Mouse (Mus musculus) spleen, adult 12 weeks (tissue): ENCODE results near the gene Dirc2.
A peak's percentile ranks its signal among the peaks of the same experiment; 100 is the strongest.

Experiments used
- DNase-seq: peaks from one replicate; pipeline ENCODE4 v3.0.0; 2022; ENCODE audit warnings: low spot score

The Dirc2 gene

DNA sequence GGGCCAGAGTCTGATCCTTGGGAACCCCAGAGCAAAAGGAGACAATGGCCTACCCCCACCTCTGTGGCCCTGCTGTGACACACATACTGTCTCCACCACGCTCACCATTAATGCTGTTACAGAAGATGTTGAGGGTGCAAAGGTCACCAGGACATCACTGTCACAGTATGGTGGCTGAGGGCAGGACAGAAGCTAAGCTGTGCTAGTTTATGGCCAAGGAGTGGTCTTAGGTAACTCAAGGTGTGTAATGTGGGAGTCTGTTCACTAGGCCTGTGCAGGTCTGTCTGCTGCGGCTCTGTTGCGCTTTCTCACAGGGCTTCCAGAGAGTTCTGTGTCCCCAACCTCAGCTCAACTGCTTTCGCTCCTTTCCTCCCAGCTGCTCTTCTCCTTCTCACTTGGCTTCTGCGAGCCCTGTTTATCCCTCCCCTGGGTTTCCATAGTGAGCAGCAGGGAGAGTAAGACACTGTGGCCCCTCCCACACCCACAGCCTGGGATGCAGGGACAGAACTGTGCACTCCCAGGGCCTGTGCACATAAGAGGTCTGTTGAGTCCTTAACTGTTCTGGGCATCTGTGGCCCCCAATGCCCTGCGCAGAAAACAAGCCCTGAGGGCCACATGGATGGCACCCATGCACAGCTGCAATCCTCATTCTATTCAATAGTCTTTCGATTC is 30.9 kb downstream of the Dirc2 start:
- no peak for DNase-seq

DNA sequence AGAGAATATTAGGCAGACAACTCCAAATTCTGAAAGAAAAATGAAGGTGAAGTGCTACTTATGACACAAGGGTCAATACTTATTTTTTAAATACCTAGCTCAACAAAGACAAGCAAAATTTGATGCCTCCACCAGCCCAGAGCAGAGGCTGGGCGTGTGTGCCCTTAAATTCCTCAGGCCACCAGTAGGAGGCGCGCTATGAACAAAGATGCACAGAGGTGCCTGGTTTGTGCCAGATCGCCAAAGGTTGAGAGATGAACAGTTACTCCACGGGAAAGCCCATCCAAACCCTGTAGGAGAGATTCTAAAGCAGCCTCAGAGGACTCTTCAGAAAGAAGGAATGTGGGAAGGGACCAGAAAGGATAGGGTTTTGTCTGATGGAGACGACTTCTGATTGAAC is 35.1 kb downstream of the Dirc2 start:
- DNase-seq = peak; percentile 71

DNA sequence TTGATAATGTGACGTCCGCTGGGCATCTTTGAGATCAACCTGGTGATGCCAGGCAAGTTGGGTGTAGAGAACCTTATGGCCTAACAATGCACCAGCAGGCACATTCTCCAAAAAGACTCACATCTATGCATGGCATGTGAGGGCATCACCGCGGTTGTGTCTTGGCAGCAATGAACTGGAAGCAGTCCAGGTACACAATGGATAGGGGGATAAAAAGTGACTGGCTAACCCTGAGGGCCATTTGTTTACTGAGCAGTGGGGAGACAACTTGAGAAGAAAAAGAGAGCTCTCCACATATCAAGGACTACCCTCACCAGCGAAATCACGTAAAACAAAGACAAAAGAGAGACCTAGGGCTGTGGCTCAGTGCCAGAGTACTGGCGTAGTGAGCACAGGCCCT is 37.1 kb downstream of the Dirc2 start:
- no peak for DNase-seq

DNA sequence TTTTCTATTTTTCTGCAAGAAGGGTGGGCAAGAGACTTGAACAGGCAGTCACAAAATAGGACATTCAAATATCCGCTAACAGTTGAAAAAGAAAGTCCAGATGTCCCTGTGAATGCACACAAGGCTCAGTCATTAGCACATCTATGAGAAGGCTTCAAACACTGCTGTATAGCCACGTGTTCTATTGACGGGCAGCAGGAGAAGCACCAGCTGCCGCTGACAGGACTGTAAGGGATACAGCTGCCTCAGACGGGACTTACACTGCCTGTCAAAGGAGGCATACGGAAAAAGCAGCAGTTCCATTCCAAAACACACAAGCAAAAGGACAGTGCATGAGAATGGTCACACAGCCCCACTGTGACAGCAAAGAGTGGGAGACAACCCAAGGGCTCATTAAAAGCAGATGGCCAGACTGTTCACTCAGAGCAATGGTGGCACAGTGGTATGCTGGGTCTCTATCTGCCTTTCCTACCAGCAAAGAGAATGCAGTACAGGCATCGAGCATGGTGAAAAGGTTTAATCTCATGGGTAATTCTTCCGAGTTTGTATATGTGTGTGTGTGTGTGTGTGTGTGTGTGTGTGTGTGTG is 39.9 kb downstream of the Dirc2 start:
- DNase-seq = no peak

DNA sequence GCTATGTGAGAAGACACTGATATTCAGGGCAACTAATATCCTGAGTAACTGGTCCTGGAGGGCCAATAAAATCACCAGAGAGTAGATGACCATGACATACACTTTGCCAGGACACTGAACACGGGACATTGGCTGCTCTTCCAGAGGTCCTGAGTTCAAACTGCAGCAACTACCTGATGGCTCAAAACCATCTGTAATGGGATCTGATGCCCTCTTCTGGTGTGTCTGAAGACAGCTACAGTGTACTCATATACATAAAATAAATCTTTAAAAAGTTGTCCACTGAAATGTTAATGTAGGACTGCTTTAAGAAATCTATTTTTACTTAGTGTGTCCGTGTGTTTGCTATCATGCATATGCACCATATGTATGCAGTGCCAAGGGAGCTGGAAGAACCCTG is 42.6 kb downstream of the Dirc2 start:
- no peak for DNase-seq

DNA sequence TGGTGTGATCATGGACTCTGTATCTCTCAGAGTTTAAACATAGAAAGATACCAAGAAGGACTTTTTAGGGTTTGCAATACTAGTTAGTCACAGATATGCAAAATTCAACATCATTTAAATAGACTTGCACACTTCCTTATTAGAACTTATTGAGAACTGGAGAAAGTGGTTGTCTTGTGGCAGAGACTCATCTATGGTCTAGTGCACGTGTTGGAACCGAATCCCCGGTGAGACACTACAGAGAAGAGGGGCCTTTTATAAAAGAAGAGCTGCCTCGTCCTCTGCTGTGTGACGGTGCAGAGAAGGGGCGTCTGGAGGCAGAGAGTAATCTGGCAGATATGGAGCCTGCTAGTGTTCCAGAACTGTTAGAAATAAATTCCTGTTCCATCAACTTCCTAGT is 44.6 kb downstream of the Dirc2 start:
- DNase-seq = no peak

DNA sequence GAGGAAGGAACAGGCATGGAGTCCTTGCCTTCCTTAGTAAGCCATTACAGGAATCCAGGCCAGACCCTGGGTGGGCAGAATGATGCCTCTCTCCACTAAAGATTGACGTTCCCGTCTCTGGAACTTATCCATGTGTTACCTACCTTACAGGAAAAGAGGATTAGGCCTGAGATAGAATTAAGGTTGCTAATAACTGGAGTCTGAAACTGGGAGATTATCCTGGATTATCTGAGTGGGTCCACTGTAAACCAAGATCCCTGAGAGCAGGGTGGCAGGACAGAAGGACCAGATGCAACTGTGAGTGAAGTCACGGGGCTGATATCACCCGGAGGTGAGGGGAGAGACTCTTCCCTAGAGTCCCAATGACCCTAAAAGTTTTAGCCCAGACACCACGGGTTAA is 51.4 kb downstream of the Dirc2 start:
- no peak for DNase-seq

DNA sequence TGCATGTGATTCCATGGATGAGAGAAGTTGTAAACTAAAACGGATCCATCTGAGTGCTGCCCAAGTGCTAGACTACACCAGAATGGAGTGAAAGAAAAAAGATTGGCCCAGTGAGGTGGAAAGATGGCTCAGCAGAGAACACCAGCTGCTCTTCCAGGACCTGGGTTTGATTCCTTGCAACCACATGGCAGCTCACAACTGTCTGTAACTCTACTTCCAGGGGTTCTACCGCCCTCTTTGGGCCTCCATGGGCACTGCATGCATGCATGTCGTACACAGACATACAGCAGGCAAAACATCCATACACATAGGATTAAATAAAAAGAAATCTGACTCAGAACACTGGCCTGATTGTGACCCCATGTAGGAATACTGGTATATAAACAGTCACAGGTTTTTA is 52.9 kb downstream of the Dirc2 start:
- DNase-seq = no peak

DNA sequence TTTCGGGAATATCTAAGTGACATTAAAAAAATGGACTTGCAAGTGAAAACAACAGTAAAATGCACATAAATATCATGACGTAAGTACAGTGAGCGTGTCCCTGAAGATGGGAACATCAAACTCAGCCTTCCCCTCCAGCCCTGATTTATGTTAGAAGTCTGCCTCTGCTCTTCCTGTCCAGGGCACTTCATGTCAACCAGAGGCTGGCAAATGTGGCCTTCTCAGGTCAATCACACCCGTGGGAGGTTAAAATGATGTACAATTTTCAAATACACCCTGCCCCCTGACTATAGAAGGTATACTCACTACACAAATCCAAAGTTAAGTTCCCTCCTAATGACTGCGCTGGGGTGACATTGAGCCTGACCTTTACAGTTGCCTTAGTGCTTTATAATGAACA is 53.4 kb downstream of the Dirc2 start:
- DNase-seq = no peak

DNA sequence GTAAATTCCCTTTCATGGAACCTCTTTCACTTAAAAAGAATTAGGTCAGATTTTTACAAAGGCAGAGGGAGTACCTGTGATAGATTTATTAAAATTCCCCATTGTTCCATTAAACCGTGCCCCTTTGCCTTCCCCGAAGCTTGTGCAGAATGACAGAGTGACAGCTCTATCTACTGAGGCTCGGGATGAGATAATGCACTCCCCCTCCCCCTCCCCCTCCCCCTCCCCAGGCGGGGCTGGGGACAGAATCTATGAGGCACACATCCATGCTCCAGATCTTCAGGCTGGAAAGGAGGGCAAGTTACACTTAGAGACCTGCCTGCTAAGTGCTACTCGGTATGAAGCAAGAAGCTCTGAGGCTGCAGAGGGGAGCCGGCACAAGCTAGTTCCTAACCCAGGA is 53.8 kb downstream of the Dirc2 start:
- DNase-seq = no peak

DNA sequence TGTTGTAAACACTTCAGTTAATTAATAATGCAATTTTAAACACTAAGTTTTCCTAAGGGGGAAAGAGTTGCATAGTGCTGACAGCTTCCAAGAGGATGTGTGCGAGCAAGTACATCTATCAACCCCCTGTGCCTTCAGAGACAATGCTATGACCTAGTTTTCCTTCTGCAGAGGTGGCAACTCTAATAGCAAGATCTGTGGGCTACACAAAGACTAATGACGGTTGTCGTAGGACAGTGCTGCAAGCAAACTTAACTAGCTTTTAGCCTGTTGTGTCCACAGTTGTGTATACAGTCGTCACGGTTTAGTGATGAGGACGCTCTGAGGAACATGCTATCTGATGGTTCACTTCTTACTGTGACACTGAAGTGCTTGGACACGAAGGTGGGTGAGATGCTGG is 54.5 kb downstream of the Dirc2 start:
- no peak for DNase-seq

DNA sequence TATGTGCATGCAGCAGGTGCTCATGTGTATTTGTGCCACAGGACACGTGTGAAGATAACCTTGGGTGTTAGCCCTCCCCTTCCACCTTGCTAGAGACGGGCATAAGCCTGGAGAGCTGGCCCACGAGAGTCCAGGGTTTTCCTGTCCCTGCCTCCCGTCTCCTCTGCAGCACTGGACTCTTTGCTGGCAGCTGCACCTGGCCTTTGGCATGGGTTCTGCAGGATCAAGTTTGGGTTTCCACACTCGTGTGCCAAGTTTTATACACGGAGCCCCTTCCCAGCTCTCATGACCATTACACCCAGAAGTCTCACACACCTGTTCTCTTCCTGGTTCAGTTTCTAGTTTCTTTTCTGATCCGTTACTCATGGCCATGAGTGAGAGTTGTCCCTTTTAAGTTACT is 55.5 kb downstream of the Dirc2 start:
- DNase-seq = no peak

DNA sequence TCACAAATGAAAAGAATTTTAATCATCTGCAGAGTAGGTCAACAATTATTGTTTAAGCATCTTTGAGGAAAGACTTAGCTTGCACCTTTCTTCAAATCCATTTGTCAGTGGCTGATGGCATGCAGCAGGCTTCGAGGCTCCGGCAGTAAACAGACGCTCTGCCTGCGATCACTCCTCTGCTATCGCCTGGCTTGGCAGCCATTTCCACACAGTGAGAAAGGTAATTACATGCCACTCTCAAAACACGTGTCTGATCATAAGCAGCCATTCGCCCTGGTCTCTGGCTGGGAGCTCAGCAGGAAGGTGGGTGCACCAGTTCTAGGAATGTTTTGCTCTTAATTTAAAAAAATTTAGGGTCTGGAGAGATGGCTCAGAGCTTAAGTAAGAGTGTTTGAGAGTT is 58.2 kb downstream of the Dirc2 start:
- DNase-seq = no peak

DNA sequence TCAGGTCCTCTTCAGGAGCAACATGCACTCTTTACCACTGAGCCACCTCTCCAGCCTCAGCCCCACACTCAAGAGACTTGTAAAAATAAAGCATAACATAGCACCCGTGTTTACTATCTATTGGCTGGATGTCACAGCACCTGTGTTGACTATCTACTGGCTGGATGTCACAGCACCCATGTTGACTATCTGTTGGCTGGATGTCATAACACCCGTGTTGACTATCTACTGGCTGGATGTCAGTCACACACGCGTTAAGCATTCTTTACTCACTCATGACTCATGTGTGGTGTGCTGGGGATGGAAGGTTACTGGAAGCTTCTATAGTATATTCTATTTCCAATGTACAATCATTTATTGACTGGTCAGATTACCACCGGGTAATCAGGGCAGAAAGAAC is 62.2 kb downstream of the Dirc2 start:
- no peak for DNase-seq

DNA sequence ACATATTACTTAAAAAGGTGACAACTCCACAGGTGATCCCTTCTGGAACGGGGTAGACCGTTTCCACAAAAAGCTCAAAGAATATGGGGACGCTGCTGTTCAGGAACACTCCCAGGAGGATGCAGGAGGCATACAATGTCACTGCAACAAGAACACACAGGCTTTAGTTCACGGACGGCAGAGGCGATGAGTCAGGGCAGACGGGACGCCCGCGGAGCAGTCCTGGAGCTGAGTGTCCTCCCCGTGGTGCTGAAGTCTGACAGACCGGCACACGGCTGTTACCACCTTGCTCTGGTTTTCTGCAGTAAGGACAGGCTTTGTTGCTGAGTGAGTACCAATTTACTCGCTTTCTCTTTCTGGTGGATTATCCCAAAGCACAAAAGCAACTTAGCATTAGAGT is 64.4 kb downstream of the Dirc2 start:
- no peak for DNase-seq

DNA sequence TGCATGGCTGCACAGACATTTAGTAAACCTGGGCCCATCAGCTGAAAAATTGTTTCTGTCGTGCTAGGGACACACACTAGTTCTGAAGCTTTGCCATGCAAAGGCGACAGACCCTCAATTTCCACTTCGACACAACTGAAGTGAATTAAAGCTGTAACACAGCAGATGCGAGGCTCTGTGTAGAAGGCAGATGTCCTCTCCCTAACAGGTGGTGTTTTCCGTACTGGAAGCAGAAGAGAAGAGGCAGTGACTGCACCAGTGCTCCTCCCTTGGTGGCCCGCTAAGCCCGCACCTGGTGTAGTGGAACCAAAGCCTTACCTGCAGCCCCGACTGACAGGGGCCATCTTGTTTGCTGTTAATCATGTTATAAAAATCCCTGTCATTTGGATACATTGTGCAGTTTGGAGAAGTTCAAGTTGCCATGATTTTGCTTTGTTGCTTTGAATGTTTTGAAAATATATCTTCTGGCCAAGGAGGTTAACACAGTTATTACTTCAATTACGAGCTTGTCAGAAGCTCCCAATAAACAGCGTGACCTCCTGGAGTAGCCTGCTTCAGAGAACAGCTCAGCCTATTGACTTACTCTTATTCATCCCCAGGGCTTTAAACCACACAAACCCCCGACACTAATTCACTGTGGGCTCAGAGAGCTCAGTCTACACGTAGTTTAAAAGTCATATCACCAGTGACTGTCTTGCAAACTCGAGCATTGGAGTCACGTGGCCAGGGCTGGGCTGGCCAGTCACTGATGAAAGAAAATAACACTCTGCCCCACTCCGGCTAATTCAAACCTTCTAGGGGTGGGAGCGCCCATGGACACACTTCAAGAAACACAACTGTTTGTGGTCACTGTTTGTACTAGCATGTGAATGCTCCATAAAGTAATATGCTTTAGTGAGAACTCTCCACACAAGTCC is 65.1 kb downstream of the Dirc2 start:
- DNase-seq = no peak

DNA sequence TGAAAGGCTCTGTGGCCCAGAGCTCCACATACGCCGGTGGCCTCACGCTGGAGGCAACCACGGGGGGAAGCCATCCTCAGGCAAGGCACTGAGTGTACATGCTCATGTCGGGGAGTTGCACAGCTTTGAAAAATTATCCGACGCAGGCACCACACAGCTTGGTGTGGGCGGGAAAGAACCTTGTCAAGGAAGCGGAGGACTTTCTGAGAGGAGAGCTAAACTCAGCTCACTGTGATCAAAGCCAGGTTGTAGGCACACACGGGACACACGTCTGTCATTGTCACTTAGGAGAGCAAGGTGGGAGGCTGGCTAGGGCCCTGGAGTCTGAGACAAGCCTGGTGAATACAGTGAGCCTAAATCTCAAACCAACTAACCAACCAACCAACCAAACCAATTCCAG is 67.3 kb downstream of the Dirc2 start:
- no peak for DNase-seq

DNA sequence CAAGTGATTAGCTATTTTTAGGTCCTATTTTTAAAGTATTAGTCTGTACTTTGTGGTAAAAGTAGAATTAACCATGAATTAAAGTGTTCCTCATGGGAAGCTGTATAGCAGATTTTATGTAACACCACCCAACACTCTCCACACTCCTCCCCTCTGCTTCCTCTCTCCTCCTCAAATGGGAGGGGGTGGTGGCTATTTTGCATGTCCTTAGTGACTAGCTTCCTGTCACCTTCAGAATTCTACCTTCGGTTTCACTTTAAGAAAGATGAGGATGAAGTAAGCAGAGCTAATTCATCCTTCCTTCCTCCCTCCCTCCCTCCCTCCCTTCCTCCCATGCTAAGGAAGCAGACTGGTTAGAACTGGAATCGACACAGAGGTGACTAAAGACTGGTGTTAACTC is 73.1 kb downstream of the Dirc2 start:
- no peak for DNase-seq

DNA sequence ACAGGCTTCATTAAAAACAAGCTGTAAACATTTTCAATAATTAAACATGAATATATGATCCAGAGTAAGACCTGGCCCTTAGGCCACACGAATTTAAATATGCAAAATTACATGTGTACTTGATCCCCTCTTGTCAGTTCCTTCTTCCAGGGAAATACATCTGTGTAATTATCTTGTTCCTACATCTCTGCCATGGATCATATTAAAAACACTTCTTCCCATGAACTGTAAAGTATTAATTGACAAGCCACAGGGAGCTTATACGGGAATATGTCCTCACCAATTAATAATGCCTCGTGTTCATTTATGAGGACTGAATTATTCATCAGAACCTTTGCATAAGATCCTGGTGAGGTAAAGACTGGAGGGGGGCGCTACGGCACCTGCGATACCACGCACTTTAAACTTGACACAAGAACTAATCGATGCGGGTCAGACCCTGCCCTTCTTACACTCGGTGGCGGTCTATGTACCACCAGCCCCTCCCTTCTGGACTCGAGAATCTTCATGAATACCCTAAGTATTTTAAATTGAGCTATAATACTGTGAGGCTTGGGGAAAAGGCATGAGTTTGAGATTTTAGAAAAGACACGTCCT is 74.8 kb downstream of the Dirc2 start:
- no peak for DNase-seq

DNA sequence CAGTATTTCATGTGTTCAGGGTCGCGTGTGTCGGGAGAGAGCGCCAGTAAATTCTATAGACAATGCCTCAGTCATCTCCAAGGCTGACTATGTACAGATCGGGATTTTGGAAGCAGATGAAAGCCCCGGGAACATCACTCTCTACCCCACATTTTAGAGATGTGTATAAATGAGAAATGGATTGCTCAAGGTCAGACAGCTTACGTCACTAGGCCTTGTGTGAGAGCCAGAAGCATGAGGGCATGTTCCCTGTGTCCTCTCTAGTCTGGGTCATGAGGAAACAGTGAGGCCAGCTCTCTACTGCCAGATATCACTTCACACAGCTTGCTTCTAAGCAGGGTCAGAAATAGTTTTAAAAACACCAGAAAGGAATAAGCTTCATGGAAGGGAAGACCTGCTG is 77.5 kb downstream of the Dirc2 start:
- DNase-seq = no peak

DNA sequence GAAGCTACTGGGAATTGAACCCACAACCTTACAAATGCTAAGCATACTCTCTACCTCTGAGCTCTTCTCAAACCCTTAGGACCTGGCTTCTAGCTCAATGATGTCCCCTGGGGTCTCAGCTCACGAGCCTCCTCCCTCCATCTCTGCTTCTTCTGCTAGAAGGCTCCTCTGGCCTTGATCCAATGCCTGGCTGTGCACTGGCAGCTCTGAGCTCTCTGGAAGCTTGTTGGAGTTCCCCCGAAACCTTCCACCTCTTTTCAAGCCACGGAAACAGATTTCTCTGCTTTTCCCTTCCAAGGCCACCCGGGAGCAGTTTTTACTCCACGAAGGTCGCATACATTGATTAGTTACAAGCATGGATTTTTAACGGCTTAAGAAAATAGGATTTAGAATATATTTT is 82.7 kb downstream of the Dirc2 start:
- DNase-seq = no peak

DNA sequence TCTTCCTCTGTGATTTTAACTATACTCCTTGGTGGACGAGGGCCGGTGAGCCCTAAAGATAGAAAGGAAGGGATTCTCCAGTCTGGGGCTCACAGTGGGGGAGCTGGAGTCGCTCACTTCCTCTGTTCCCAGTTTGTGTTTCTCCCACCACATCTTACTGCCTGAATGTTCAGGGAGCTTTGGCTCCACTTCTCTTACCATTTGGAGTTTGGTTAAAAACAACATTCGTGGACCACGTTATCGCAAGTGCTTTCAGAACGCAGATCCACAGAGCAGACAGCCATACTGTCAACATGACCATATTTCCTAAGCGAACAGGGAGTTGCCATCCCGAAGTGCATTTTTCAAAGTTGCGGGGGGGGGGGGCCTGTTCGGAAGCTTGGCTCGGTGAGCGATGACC is 84.1 kb downstream of the Dirc2 start:
- no peak for DNase-seq
